In genomic region chr3:90362346-90362745, GRCm38 (mm10) we compare ENCODE assay signal across 27 mouse cellular contexts.
"Had no signal": no experiment of that assay in that cellular context is flagged by ENCODE, and none has a peak within 500 bp of the region (broad histone marks: within the 10 kb centered on the region; RNA-seq: fewer than 3 reads in every experiment).

No protein-coding gene starts in this region.

- ATAC-seq: inflammation-experienced regulatory T-cells, adult 6 months; intestine, embryonic 15.5 days; intestine, postnatal 0 days had no signal

- H3K4me3 ChIP-seq: gastrocnemius, adult 2 months; heart, embryonic 13.5 days; heart, embryonic 15.5 days; hindbrain, embryonic 13.5 days; hindbrain, embryonic 15.5 days; intestine, embryonic 15.5 days; kidney, embryonic 15.5 days; layer of hippocampus, adult 2 months; left cerebral cortex, adult 2 months; limb, embryonic 10.5 days; limb, embryonic 12.5 days; liver, embryonic 13.5 days had no signal

- DNase-seq: gastrocnemius, adult 2 months; gastrocnemius, postnatal 10 days; gastrocnemius, postnatal 25 days; heart, adult 18-20 months; heart, postnatal 14 days; heart, postnatal 36 days; kidney, adult 18-20 months; kidney, adult 8-10 months; kidney, postnatal 14 days; kidney, postnatal 4 days; liver; liver, embryonic 13.5 days had no signal

- H3K9me3 ChIP-seq: heart, embryonic 13.5 days; heart, embryonic 15.5 days; hindbrain, embryonic 13.5 days; hindbrain, embryonic 15.5 days; intestine, embryonic 15.5 days; kidney, embryonic 15.5 days; limb, embryonic 10.5 days; limb, embryonic 12.5 days; liver, embryonic 13.5 days had no signal

- H3K36me3 ChIP-seq: intestine, embryonic 15.5 days had no signal

- H3K4me2 ChIP-seq: heart, embryonic 11.5 days; heart, embryonic 13.5 days; heart, embryonic 15.5 days; hindbrain, embryonic 13.5 days; hindbrain, embryonic 15.5 days; intestine, embryonic 15.5 days; kidney, embryonic 15.5 days; limb, embryonic 12.5 days; liver, embryonic 11.5 days; liver, embryonic 13.5 days had no signal

- H3K4me1 ChIP-seq: heart, embryonic 13.5 days; heart, embryonic 15.5 days; hindbrain, embryonic 13.5 days; hindbrain, embryonic 15.5 days; intestine, embryonic 15.5 days; kidney, embryonic 15.5 days; limb, embryonic 10.5 days; limb, embryonic 12.5 days had no signal

- H3K9ac ChIP-seq: heart, embryonic 13.5 days; heart, embryonic 15.5 days; hindbrain, embryonic 13.5 days; hindbrain, embryonic 15.5 days; intestine, embryonic 15.5 days; kidney, embryonic 15.5 days; limb, embryonic 12.5 days; liver, embryonic 13.5 days had no signal

- H3K27ac ChIP-seq: gastrocnemius, adult 2 months; heart, embryonic 13.5 days; heart, embryonic 15.5 days; hindbrain, embryonic 13.5 days; hindbrain, embryonic 15.5 days; intestine, embryonic 15.5 days; kidney, embryonic 15.5 days; kidney, postnatal 0 days; layer of hippocampus, adult 2 months; left cerebral cortex, adult 2 months; limb, embryonic 10.5 days; limb, embryonic 12.5 days; liver, embryonic 13.5 days had no signal

- H3K27me3 ChIP-seq: heart, embryonic 13.5 days; heart, embryonic 15.5 days; hindbrain, embryonic 13.5 days; hindbrain, embryonic 15.5 days; intestine, embryonic 15.5 days; kidney, embryonic 15.5 days; limb, embryonic 12.5 days; liver, embryonic 13.5 days had no signal
